Mouse (Mus musculus): Measurements from ENCODE around the gene Rpl22l1.

DNA sequence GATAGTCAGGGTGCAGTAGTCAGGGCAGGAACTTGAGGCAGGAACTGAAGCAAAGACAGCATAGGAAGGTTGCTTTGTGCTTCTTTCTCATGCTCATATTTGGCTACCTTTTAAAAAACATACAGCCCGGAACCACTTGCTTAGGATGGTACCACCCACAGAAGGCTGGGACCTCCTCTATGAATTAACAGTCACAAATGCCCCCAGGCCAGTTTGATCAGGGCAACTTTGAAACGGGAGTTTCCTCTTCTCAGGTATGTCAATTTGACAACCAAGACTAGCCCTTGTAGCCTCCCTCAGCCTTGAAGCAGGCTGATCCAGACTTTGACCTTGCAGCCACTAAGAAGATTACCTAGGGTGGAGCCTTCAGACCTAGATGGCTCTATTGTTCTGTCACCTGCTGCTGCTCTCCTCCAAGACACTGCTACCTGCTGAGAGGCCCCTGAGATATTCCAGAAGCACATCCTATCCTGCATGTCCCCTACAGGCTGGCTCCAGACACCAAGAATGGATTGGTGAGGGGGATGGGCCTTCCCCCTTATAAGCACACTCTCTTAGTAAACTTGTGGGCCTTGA is 31.6 kb downstream of the Rpl22l1 start:
- TF ChIP-seq CTCF (IDR thresholded peaks at IDR 0.05; ENCODE audit: insufficient read depth, low read depth, low read length) (no peak), POLR2A (IDR thresholded peaks at IDR 0.05; ENCODE audit: insufficient read depth, low read depth, low read length) (no peak)

Data from olfactory bulb, adult 2 months (tissue).